Mouse (Mus musculus): ENCODE data around the gene Trmt1l. TPM values are rescaled to one million over a fixed set of nuclear protein-coding genes. Genes with fewer than 3 reads are reported as not detected.
A peak's percentile ranks its signal among the peaks of the same experiment; 100 is the strongest.

The Trmt1l gene
- 132 and 147 TPM in 2 replicates for total RNA-seq (2014; fragmentation: Nextera tagmentation)
- 62.4 and 69.9 TPM in 2 replicates for total RNA-seq (2017)
- 21.2 and 23.5 TPM in 2 replicates for polyA plus RNA-seq (2012)

GRCm38 (mm10) chr1:151428263-151429221, at the start of gene Trmt1l, which contains the start of gene Swt1:
Trmt1l (plus strand) TSS chr1:151428542.
Swt1 (minus strand) TSS chr1:151428455.
- H3K4me1 ChIP-seq (ENCODE audit: insufficient read depth, low read depth, low read length), result peaks cover 23% of the 10 kb centered on the region
- DNase-seq (ENCODE audit: low spot score), result peak; percentile 96

DNA sequence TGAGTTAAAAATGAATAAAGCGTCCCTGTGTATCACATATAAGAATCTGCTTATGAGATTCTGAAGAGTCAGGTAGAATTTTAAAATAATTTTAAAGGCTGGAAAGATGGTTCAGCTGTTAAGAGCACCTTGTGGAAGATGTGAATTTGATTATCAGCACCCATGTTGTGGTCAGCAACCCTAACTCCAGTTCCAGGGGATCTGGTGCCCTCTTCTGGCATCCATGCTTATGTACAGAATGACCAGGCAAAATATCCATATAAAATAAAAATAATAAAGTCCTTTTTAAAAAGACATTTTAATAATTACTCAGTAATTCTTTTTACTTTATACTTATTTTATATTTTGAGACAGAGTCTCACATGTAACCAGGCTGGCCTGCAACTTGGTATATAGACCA, 38.3 kb upstream of the Trmt1l start:
- DNase-seq (ENCODE audit: low spot score), result no peak
- Histone ChIP-seq H3K9me3 (replicated peaks) (no peaks in the 10 kb centered on the region), H3K36me3 (replicated peaks) (peaks cover 48% of the 10 kb centered on the region), H3K4me1 (ENCODE audit: insufficient read depth, low read depth, low read length) (no peaks in the 10 kb centered on the region), H3K4me3 (ENCODE audit: low read depth, low read length) (no peak overlapping the region), H3K27me3 (ENCODE audit: insufficient read depth, low read length) (no peaks in the 10 kb centered on the region)
- TF ChIP-seq TAL1 (conservative IDR thresholded peaks at IDR 0.05; ENCODE audit: low read depth, low read length), result no peak
- TF ChIP-seq CTCF (IDR thresholded peaks at IDR 0.05; ENCODE audit: low read depth, low read length), result no peak
- no peak for TF ChIP-seq GATA2 (IDR thresholded peaks at IDR 0.05; ENCODE audit: borderline replicate concordance, low read depth, low read length)
- TF ChIP-seq GATA1 (IDR thresholded peaks at IDR 0.05; ENCODE audit: borderline replicate concordance, low read length), result no peak
- TF ChIP-seq POLR2AphosphoS5 (IDR thresholded peaks at IDR 0.05; ENCODE audit: insufficient replicate concordance, low read depth, low read length), result no peak
- ATAC-seq (ENCODE audit: extremely low read depth, insufficient number of reproducible peaks, low FRiP score, poor library complexity, severe bottlenecking), result 0 out of 2 replicates have a peak, but pooled peaks have one; percentile 34

More at GRCm38 (mm10) chr1:151428263-151429221, at the start of gene Trmt1l, which contains the start of gene Swt1:
- no peak for TF ChIP-seq GATA1 (IDR thresholded peaks at IDR 0.05; ENCODE audit: borderline replicate concordance, low read length)
- no peak for TF ChIP-seq CTCF (IDR thresholded peaks at IDR 0.05; ENCODE audit: low read depth, low read length)
- no peak for TF ChIP-seq GATA2 (IDR thresholded peaks at IDR 0.05; ENCODE audit: borderline replicate concordance, low read depth, low read length)
- TF ChIP-seq POLR2AphosphoS5 (IDR thresholded peaks at IDR 0.05; ENCODE audit: insufficient replicate concordance, low read depth, low read length), result no peak
- no peak for TF ChIP-seq TAL1 (conservative IDR thresholded peaks at IDR 0.05; ENCODE audit: low read depth, low read length)
- H3K4me3 ChIP-seq (ENCODE audit: low read depth, low read length), result peak within 1 kb of the TSS; percentile 87
- peaks cover 27% of the 10 kb centered on the region for H3K36me3 ChIP-seq (replicated peaks)
- no peaks in the 10 kb centered on the region for H3K27me3 ChIP-seq (ENCODE audit: insufficient read depth, low read length)
- peak; percentile 95 for ATAC-seq (ENCODE audit: extremely low read depth, insufficient number of reproducible peaks, low FRiP score, poor library complexity, severe bottlenecking)
- no peaks in the 10 kb centered on the region for H3K9me3 ChIP-seq (replicated peaks)

- TF ChIP-seq CTCF (IDR thresholded peaks at IDR 0.05; ENCODE audit: low read depth, low read length) (no peak), GATA1 (IDR thresholded peaks at IDR 0.05; ENCODE audit: borderline replicate concordance, low read length) (no peak), TAL1 (conservative IDR thresholded peaks at IDR 0.05; ENCODE audit: low read depth, low read length) (no peak), GATA2 (IDR thresholded peaks at IDR 0.05; ENCODE audit: borderline replicate concordance, low read depth, low read length) (no peak), POLR2AphosphoS5 (IDR thresholded peaks at IDR 0.05; ENCODE audit: insufficient replicate concordance, low read depth, low read length) (no peak)
- no peaks in the 10 kb centered on the region for H3K27me3 ChIP-seq (ENCODE audit: insufficient read depth, low read length)
- no peaks in the 10 kb centered on the region for H3K9me3 ChIP-seq (replicated peaks)
- DNase-seq (ENCODE audit: low spot score), result no peak
- H3K4me3 ChIP-seq (ENCODE audit: low read depth, low read length), result no peak overlapping the region
- peaks cover 53% of the 10 kb centered on the region for H3K36me3 ChIP-seq (replicated peaks)
- H3K4me1 ChIP-seq (ENCODE audit: insufficient read depth, low read depth, low read length), result no peaks in the 10 kb centered on the region
- ATAC-seq (ENCODE audit: extremely low read depth, insufficient number of reproducible peaks, low FRiP score, poor library complexity, severe bottlenecking), result no peak
Measured at GRCm38 (mm10) chr1:151409827-151410226, 18.5 kb upstream of the Trmt1l start.

GRCm38 (mm10) chr1:151422178-151422577, 6.2 kb upstream of the Trmt1l start:
- Histone ChIP-seq H3K4me1 (ENCODE audit: insufficient read depth, low read depth, low read length) (peaks cover 17% of the 10 kb centered on the region), H3K4me3 (ENCODE audit: low read depth, low read length) (no peak overlapping the region), H3K27me3 (ENCODE audit: insufficient read depth, low read length) (no peaks in the 10 kb centered on the region), H3K9me3 (replicated peaks) (no peaks in the 10 kb centered on the region), H3K36me3 (replicated peaks) (peaks cover 49% of the 10 kb centered on the region)
- no peak for TF ChIP-seq POLR2AphosphoS5 (IDR thresholded peaks at IDR 0.05; ENCODE audit: insufficient replicate concordance, low read depth, low read length)
- TF ChIP-seq TAL1 (conservative IDR thresholded peaks at IDR 0.05; ENCODE audit: low read depth, low read length), result no peak
- no peak for TF ChIP-seq GATA2 (IDR thresholded peaks at IDR 0.05; ENCODE audit: borderline replicate concordance, low read depth, low read length)
- no peak for TF ChIP-seq GATA1 (IDR thresholded peaks at IDR 0.05; ENCODE audit: borderline replicate concordance, low read length)
- no peak for TF ChIP-seq CTCF (IDR thresholded peaks at IDR 0.05; ENCODE audit: low read depth, low read length)
- 0 out of 2 replicates have a peak, but pooled peaks have one; percentile 29 for ATAC-seq (ENCODE audit: extremely low read depth, insufficient number of reproducible peaks, low FRiP score, poor library complexity, severe bottlenecking)
- peak; percentile 5 for DNase-seq (ENCODE audit: low spot score)

DNA sequence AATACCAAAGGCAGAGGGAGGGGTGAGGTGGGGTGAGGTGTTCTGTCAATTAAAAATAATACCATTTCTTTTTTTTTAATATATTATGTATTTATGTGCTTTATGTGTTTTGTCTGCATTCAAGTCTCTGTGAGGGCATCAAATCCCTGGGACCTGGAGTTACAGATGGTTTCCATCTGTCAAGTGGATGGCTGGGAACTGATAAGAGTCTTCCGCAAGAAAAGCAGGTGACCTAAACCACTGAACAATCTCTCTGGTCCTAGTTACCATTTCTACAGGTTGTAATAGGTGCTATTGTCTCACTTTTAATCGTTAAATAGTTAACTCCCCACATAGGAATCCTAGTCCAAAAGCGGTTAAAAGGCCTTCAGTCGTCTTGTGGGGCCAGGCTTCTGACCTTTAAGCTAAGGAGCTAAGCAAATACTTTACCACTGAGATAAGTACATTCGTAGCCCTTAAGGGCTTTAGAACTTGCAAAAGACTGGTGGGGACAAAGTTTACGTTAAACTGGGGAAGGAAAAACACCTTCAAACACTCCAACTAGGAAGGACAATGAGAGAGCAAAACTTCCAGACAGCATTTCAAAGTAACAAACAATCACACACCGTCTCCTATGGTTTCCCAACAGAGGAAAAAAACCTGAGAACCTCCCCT, 1.3 kb upstream of the Trmt1l start:
- ATAC-seq (ENCODE audit: extremely low read depth, insufficient number of reproducible peaks, low FRiP score, poor library complexity, severe bottlenecking), result peak; percentile 4; the same call in 1 of the 2 replicates
- DNase-seq (ENCODE audit: low spot score), result peak; percentile 26
- TF ChIP-seq TAL1 (conservative IDR thresholded peaks at IDR 0.05; ENCODE audit: low read depth, low read length), result peak; percentile 40
- TF ChIP-seq GATA2 (IDR thresholded peaks at IDR 0.05; ENCODE audit: borderline replicate concordance, low read depth, low read length), result no peak
- Histone ChIP-seq H3K27me3 (ENCODE audit: insufficient read depth, low read length) (no peaks in the 10 kb centered on the region), H3K36me3 (replicated peaks) (peaks cover 23% of the 10 kb centered on the region), H3K4me3 (ENCODE audit: low read depth, low read length) (peak overlapping the region; percentile 87), H3K4me1 (ENCODE audit: insufficient read depth, low read depth, low read length) (peaks cover 27% of the 10 kb centered on the region), H3K9me3 (replicated peaks) (no peaks in the 10 kb centered on the region)

DNA sequence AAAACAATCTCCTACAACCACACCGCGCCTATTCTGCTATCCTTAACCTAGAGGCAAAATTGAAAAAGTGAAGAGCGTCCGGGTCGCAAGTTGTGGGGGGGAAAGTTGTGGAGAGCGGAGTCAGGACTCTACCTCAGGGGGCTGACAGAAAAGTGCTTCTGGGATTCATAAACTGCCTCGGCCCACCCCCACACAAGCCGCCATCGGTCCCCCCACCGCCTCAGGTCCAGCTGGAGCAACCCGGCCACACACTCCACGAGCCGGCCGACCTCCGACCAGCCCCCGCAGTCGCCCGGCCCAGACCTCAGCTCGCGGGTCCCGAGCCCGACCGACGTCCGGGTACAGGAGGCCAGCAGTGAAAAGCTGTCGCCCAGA, 467 bp upstream of the Trmt1l start:
- Histone ChIP-seq H3K9me3 (replicated peaks) (no peaks in the 10 kb centered on the region), H3K4me3 (ENCODE audit: low read depth, low read length) (peak overlapping the region; percentile 87), H3K27me3 (ENCODE audit: insufficient read depth, low read length) (no peaks in the 10 kb centered on the region), H3K36me3 (replicated peaks) (peaks cover 24% of the 10 kb centered on the region), H3K4me1 (ENCODE audit: insufficient read depth, low read depth, low read length) (peaks cover 23% of the 10 kb centered on the region)
- ATAC-seq (ENCODE audit: extremely low read depth, insufficient number of reproducible peaks, low FRiP score, poor library complexity, severe bottlenecking) (no peak), DNase-seq (ENCODE audit: low spot score) (peak; percentile 51)
- TF ChIP-seq TAL1 (conservative IDR thresholded peaks at IDR 0.05; ENCODE audit: low read depth, low read length), result no peak
